Mouse (Mus musculus) adrenal gland, adult 18-20 months (tissue): ENCODE data around the gene Gm14295. TPM values are rescaled to one million over a fixed set of nuclear protein-coding genes. Genes with fewer than 3 reads are reported as not detected.
"Not testable (repeated sequence)": the region's sequence is repeated elsewhere in the genome, so short reads cannot be mapped to it uniquely, and the experiment has no call there.

Experiments
- DNase-seq, 2 experiments: peaks; one replicate each; pipeline ENCODE4 v3.0.0; 2021 to 2022; ENCODE audit warnings: low spot score in 2 of 2
- long read RNA-seq, 2 experiments: library from polyadenylated mRNA; stranded (forward); transcript quantifications; one replicate each; pipeline ENCODE4 v2.0.0; 2021
- total RNA-seq, 2 experiments: library from RNA; stranded (reverse); gene quantifications; 1 replicate in 1 of 2; 2 replicates in 1 of 2; pipeline ENCODE4 v1.2.3; 2021

Gene Gm14295
- total RNA-seq = 1 to 10 TPM; 7.7 to 9.7 TPM
- long read RNA-seq, experiment 1, partial matches to known transcripts = 0 of 1 reads
- long read RNA-seq, experiment 1, other reads (novel, unspliced or antisense) = 0 of 1 reads
- long read RNA-seq, experiment 2, partial matches to known transcripts = 0 of 5 reads
- long read RNA-seq, experiment 2, other reads (novel, unspliced or antisense) = 5 of 5 reads

- not testable (repeated sequence) for DNase-seq
Measured at GRCm38 (mm10) chr2:176798312-176798711, at the start of gene Gm14295. Gm14295 (plus strand) TSS chr2:176798612.

GRCm38 (mm10) chr2:176798785-176799184 is 373 bp downstream of the Gm14295 start:
- DNase-seq = not testable (repeated sequence)

GRCm38 (mm10) chr2:176830840-176831239 is 32.4 kb downstream of the Gm14295 start, which contains the start of gene Gm14408:
Gm14408 (plus strand) TSS chr2:176831140.
- not testable (repeated sequence) for DNase-seq

Other genes starting within 250 kb of the Gm14295 start
- 1 to 10 TPM; 2.8 to 3.2 TPM for gene Gm14308, start 162.3 kb upstream of the Gm14295 start, total RNA-seq
- gene Zfp973, start 128.1 kb upstream of the Gm14295 start, total RNA-seq = 10 to 100 TPM; 11.1 to 13.1 TPM
- 10 to 100 TPM; 11.1 to 11.6 TPM for gene Gm14305, start 90.3 kb upstream of the Gm14295 start, total RNA-seq
- gene Gm14408, start 32.5 kb downstream of the Gm14295 start, total RNA-seq = not detected
- gene Gm14296, start 129.2 kb downstream of the Gm14295 start, total RNA-seq = 1 to 10 TPM; 5.6 to 8.4 TPM
- 10 to 100 TPM; 35.0 to 36.0 TPM for gene Gm14419, start 202.3 kb downstream of the Gm14295 start, total RNA-seq